In genomic region chr1:13935938-13936491, GRCm38 (mm10) we compare ENCODE assay signal across 14 mouse cellular contexts.
DNase-seq lines count a peak whose midpoint lies in the region; ATAC-seq and TF ChIP-seq lines count a peak whose summit lies in the region.
"Had no signal": no experiment of that assay in that cellular context is flagged by ENCODE, and none has a peak within 500 bp of the region (broad histone marks: within the 10 kb centered on the region; RNA-seq: fewer than 3 reads in every experiment).

No protein-coding gene starts in this region.

- no peak overlapping the region for H3K27ac ChIP-seq in lung, embryonic 14.5 days (ENCODE audit: low read depth)
- no peak overlapping the region for H3K27ac ChIP-seq in midbrain, postnatal 0 days (ENCODE audit: low read depth, low read length)
- H3K27ac ChIP-seq: intestine, embryonic 15.5 days had no signal

- WGBS in lung, embryonic 14.5 days, result 40% methylated on average over 4 of the region's 4 CpGs
- WGBS in midbrain, postnatal 0 days, result 36% methylated on average over 4 of the region's 4 CpGs

- no peaks in the 10 kb centered on the region for H3K4me1 ChIP-seq in lung, embryonic 14.5 days (ENCODE audit: insufficient read depth)
- no peaks in the 10 kb centered on the region for H3K4me1 ChIP-seq in midbrain, postnatal 0 days (ENCODE audit: insufficient read depth, low read length)
- H3K4me1 ChIP-seq: intestine, embryonic 15.5 days; megakaryocyte, embryonic 14.5 days had no signal

- no peak for TF ChIP-seq CTCF in lung, embryonic 14.5 days (IDR thresholded peaks at IDR 0.05; ENCODE audit: low read depth)
- TF ChIP-seq CTCF in midbrain, postnatal 0 days (IDR thresholded peaks at IDR 0.05), result no peak

- no peak overlapping the region for H3K4me3 ChIP-seq in lung, embryonic 14.5 days (ENCODE audit: low read depth, low read length)
- H3K4me3 ChIP-seq in midbrain, postnatal 0 days (ENCODE audit: low read depth, low read length), result no peak overlapping the region
- H3K4me3 ChIP-seq: intestine, embryonic 15.5 days; megakaryocyte, embryonic 14.5 days had no signal

- H3K9ac ChIP-seq in lung, embryonic 14.5 days, result no peak overlapping the region
- no peak overlapping the region for H3K9ac ChIP-seq in midbrain, postnatal 0 days (replicated peaks; ENCODE audit: low read length, poor library complexity, severe bottlenecking)
- H3K9ac ChIP-seq: intestine, embryonic 15.5 days had no signal

- H3K9me3 ChIP-seq in lung, embryonic 14.5 days (ENCODE audit: low read depth, low read length), result no peaks in the 10 kb centered on the region
- H3K9me3 ChIP-seq in midbrain, postnatal 0 days (ENCODE audit: low read length), result 0 out of 2 replicates have a peak, but pooled peaks cover 5% of the 10 kb centered on the region
- H3K9me3 ChIP-seq: intestine, embryonic 15.5 days had no signal

- ATAC-seq in lung, embryonic 14.5 days (ENCODE audit: insufficient read depth), result no peak
- no peak for ATAC-seq in midbrain, postnatal 0 days (ENCODE audit: low FRiP score)
- ATAC-seq in monocyte, adult 5-6 weeks (replicated peaks; ENCODE audit: insufficient number of reproducible peaks, low FRiP score, low TSS enrichment, poor library complexity, severe bottlenecking), result no peak
- ATAC-seq: intestine, embryonic 15.5 days had no signal

- no peaks in the 10 kb centered on the region for H3K36me3 ChIP-seq in lung, embryonic 14.5 days (ENCODE audit: insufficient read depth)
- no peaks in the 10 kb centered on the region for H3K36me3 ChIP-seq in midbrain, postnatal 0 days (ENCODE audit: insufficient read depth, low read length)
- H3K36me3 ChIP-seq: intestine, embryonic 15.5 days had no signal

- peak; percentile 14 for DNase-seq in embryo, embryonic 10 days (ENCODE audit: low spot score)
- no peak for DNase-seq in embryo, embryonic 9.5 days (ENCODE audit: extremely low spot score)
- peak; percentile 35 for DNase-seq in lung, embryonic 14.5 days
- no peak for DNase-seq in lung, postnatal 36 days
- DNase-seq in forelimb bud, embryonic 11.5 days (ENCODE audit: low read depth, low spot score), result peak; percentile 63
- peak; percentile 78 for DNase-seq in midbrain, postnatal 0 days (ENCODE audit: low spot score)
- no peak for DNase-seq in retina, embryonic 14.5 days (ENCODE audit: low spot score)
- DNase-seq: cerebellum, adult 9-10 months; gastrocnemius, postnatal 25 days; kidney, postnatal 36 days; lung, adult 2 months had no signal

- H3K4me2 ChIP-seq in lung, embryonic 14.5 days, result no peak overlapping the region
- no peak overlapping the region for H3K4me2 ChIP-seq in midbrain, postnatal 0 days (ENCODE audit: low read depth, low read length, poor library complexity, severe bottlenecking)
- H3K4me2 ChIP-seq: intestine, embryonic 15.5 days had no signal

- H3K27me3 ChIP-seq in lung, embryonic 14.5 days (ENCODE audit: insufficient read depth, low read length), result no peaks in the 10 kb centered on the region
- H3K27me3 ChIP-seq in midbrain, postnatal 0 days (ENCODE audit: insufficient read depth, low read length), result no peaks in the 10 kb centered on the region
- H3K27me3 ChIP-seq: intestine, embryonic 15.5 days; megakaryocyte, embryonic 14.5 days had no signal

Comparison
In these comparisons a context has a peak if more than half of its experiments do, and no peak if none do; other contexts are left out.
1. DNase-seq: peak in embryo, embryonic 10 days (single experiment), lung, embryonic 14.5 days (single experiment), forelimb bud, embryonic 11.5 days (single experiment) and midbrain, postnatal 0 days (single experiment); none in embryo, embryonic 9.5 days (single experiment), lung, postnatal 36 days (single experiment) and retina, embryonic 14.5 days (single experiment).